Mouse (Mus musculus): Measurements from ENCODE around the gene Serpinb13. TPM values are rescaled to one million over a fixed set of nuclear protein-coding genes. Genes with fewer than 3 reads are reported as not detected.

The Serpinb13 gene
- polyA plus RNA-seq (2012; rRNA removed): not detected in 2 replicates

GRCm38 (mm10) chr1:106980684-106981083, at the start of gene Serpinb13:
Gene Serpinb13 (plus strand): TSS chr1:106980984.

DNA sequence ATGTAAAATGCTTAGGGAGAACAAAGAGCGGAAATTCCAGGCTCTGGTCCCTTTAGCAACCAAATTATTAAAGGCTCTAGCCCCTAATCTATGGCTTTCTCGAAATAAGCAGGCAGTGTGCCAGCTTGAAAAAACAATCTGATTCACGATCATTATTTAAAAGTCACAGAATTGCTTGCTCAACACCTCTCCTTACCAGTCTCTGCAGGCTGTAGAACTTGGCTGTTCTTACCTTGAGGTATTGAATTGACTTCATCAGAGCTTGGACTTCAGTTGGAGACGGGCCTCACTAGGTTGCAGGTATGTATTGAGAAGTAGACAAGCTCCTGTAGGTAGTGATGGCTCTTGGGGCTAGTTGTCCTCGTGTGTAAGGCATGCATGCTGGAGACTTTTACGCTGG, 46.5 kb upstream of the Serpinb13 start, which contains the start of gene Serpinb12:
Serpinb12 (plus strand) TSS at position 185 of the 400 bp plus-strand sequence.

Other genes with a start within 250 kb of the Serpinb13 start
- 1.3 and 1.5 TPM in 2 replicates for gene Kdsr, start 221.3 kb upstream of the Serpinb13 start, polyA plus RNA-seq (2012; rRNA removed)
- 11.2 and 12.7 TPM in 2 replicates for gene Vps4b, start 184.3 kb upstream of the Serpinb13 start, polyA plus RNA-seq (2012; rRNA removed)
- 0.01 TPM in 1 of 2 replicates, not detected in the other for gene Serpinb5, start 119.8 kb upstream of the Serpinb13 start, polyA plus RNA-seq (2012; rRNA removed)
- not detected in 2 replicates for gene Serpinb12, start 46.5 kb upstream of the Serpinb13 start, polyA plus RNA-seq (2012; rRNA removed)
- not detected in 2 replicates for gene Serpinb3a, start 71.3 kb downstream of the Serpinb13 start, polyA plus RNA-seq (2012; rRNA removed)
- gene Serpinb3d, start 102.5 kb downstream of the Serpinb13 start, polyA plus RNA-seq (2012; rRNA removed): not detected in 2 replicates